Mouse (Mus musculus) liver, embryonic 14.5 days (tissue): ENCODE results near the gene Marveld3.

Source experiments
- CTCF ChIP-seq: IDR thresholded peaks from 2 replicates; pipeline ENCODE4 v1.5.1; 2016; ENCODE audit warnings: antibody characterized with exemption, low read depth, control low read depth
- EP300 ChIP-seq: IDR thresholded peaks from 2 replicates; pipeline ENCODE4 v1.6.1; 2016; ENCODE audit warnings: antibody characterized with exemption, low read depth

DNA sequence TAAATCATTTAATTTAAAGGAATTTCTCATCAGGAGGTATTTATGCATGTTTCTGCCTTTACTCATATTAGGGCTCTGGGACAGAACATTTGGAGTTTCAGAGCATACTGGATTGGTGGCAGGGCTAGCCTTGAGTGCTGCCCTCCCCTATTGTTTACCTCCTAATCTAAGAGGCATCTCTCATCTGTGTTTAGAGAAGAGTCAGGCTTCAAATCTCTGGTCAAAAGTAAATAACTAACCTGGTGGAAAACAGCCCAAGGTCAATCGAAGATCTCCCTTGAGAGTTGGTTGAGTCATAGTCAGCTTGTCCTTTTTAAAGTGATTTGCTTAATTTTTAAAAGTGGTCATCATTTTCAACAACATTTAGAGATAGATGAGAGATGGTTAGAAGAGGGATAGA, 30.9 kb upstream of the Marveld3 start:
- TF ChIP-seq CTCF (no peak), EP300 (no peak)
